Mouse (Mus musculus): ENCODE results near the gene Susd6.

DNA sequence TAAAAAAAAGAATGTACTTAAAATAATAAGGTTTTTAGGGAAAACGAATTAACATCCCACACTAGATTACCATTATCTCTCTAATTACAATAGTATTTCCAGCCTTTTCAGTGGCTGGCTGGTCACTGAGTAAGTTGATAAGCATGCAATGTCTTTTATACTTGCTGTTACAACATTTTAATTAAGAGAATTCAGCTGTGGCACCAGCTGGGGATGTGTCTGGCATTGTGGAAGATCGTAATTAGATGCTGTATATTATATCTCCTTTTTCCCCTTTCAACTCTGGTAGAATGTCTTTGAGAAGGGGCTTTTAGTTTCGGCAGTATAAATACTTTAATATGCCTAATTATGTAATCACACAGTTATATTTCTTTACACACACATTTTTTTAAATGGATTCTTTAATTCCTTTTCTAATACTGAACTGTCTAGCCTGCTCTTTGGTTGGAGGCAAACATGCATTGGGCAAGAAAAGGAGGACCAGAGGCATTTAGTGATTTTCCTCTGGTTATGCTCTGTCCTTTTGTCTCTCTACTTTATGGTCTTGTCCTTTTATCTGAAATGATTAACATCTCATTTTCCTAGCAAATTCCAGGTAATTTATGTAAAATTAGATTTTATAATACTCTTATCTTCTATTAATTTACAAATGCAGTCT lies 67.5 kb downstream of the Susd6 start:
- TF ChIP-seq CTCF (IDR thresholded peaks at IDR 0.05; ENCODE audit: borderline replicate concordance, insufficient read depth, low read depth, low read length) (no peak), POLR2A (IDR thresholded peaks at IDR 0.05; ENCODE audit: borderline replicate concordance, insufficient read depth, low read length) (no peak)

Measured in cerebellum, adult 2 months (tissue).